Mouse (Mus musculus) brown adipose tissue, adult 24 weeks (tissue): Measurements from ENCODE around the gene Nckap5. TPM values are rescaled to one million over a fixed set of nuclear protein-coding genes. Genes with fewer than 3 reads are reported as not detected.

ENCODE experiments used
- H3K27ac ChIP-seq: fragments of 200-500 bp; replicated peaks from 2 replicates; pipeline ENCODE4 v1.5.1; 2012; ENCODE audit warnings: low read depth, mild to moderate bottlenecking, low read length
- H3K4me1 ChIP-seq: fragments of 200-500 bp; 2 replicates; pipeline ENCODE4 v1.6.1; 2012; ENCODE audit warnings: low read length, mixed read lengths; ENCODE audit not compliant: control insufficient read depth, insufficient read depth, insufficient read length
- H3K4me3 ChIP-seq: fragments of 200-500 bp; 2 replicates; pipeline ENCODE4 v1.5.1; 2012; ENCODE audit warnings: low read depth, mild to moderate bottlenecking, low read length, moderate library complexity; ENCODE audit not compliant: insufficient read depth
- polyA plus RNA-seq: library from polyadenylated mRNA; stranded (reverse); fragments of >200 nt; gene quantifications from 2 replicates; pipeline ENCODE4 v1.2.4, GENCODE M21; 2012; ENCODE audit not compliant: missing spikeins, insufficient read depth, insufficient read length

The Nckap5 gene
- polyA plus RNA-seq, 1 experiment: 1.4 TPM

- Histone ChIP-seq H3K27ac (no peak overlapping the region), H3K4me1 (no peaks in the 10 kb centered on the region), H3K4me3 (no peak overlapping the region)
These were observed 662.0 kb downstream of the Nckap5 start for GRCm38 (mm10) chr1:126168579-126168978.

DNA sequence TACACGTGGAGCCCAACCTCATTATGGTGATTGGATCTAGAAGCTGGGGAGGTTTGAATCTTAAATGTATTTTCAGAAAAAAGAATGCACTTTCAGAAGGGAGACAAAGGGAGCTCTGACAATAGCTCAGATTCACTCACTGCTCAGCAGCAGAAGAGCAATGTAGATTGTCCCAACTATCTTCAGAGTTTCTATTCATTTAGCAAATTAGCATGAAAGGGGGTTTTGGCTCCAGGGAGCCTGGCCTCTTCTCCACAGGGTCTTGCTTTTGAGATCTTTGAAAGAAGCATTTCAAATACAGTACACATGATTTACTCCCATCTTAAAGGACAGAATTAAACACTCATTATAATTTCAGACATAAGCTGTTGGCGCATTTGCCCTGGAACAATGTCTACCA lies 662.5 kb downstream of the Nckap5 start:
- Histone ChIP-seq H3K27ac (no peak overlapping the region), H3K4me1 (no peaks in the 10 kb centered on the region), H3K4me3 (no peak overlapping the region)

DNA sequence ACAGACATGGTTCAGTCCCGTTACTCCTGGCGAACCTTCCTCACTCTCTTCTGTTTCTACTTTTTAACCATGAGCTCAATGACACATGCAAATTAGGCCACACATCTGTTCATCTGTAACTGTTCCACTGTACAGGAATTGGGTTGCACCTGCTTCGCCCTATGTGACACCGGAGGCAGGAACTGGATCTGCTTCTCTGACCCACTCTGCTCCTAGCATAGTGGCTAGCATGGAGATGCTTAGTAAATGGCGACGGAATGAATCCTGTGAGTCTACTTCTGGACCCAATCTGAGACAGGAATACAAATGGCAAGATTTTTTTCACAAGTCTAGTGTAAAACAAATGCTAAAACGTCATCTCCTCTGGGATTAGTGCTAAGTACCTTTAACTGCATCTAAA lies 663.1 kb downstream of the Nckap5 start:
- H3K27ac ChIP-seq: no peak overlapping the region
- no peaks in the 10 kb centered on the region for H3K4me1 ChIP-seq
- H3K4me3 ChIP-seq: no peak overlapping the region

DNA sequence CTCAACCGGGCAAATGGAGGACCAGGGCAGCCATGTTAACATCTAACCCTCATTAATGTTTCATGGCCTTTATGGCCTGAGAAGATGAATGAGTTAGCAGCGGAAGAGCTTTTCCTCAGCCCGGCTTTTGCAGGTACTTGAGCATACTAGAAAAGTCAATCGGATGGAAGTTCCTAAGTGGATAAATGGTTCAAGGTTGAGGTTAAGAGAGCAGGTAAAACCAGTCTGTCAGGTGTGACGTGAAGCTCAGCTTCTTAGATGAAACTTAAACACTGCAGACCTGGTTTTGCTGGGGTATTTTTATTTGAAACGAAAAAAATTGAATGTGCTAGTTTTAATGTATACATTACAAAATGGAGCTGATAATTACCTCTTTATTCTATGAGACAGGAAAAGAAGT lies 671.3 kb downstream of the Nckap5 start:
- Histone ChIP-seq H3K27ac (no peak overlapping the region), H3K4me1 (no peaks in the 10 kb centered on the region), H3K4me3 (no peak overlapping the region)

- Histone ChIP-seq H3K27ac (no peak overlapping the region), H3K4me3 (no peak overlapping the region), H3K4me1 (no peaks in the 10 kb centered on the region)
These were observed 674.8 kb downstream of the Nckap5 start for GRCm38 (mm10) chr1:126155816-126156215.

DNA sequence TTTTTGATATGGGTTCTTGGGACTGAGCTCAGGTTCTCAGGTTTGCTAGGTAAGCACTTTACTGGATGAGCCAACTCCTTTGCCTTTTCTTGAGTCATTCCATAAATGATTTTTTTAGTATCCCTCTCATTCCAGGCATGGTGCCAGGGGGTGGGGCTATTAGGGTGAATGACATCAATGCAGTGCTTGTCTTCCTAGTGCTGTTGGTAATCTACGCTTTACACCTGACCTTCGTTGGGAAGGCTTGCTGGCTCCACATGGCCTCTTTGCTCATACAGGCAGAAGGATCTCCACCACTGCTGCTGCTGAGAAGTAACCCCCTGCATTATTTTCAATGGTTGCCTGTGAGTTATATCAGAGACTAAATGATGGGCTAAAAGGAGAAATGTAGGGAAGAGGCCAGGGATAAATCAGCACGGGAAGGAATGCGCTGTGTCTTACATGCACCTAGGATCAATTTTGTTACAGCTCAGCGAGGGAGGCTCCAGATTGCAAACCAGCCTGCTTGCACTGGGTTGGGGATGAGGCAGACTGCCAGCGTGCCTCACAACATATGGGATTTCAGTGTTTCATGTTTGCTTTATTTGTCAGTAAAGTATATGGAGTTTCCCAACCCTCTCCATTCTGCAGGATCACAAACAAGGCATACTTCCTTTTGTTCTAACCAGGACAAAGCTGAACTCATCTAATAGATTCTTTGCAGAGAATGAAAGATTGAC lies 676.9 kb downstream of the Nckap5 start:
- no peaks in the 10 kb centered on the region for H3K4me1 ChIP-seq
- H3K4me3 ChIP-seq: no peak overlapping the region
- no peak overlapping the region for H3K27ac ChIP-seq

- H3K4me1 ChIP-seq: no peaks in the 10 kb centered on the region
- no peak overlapping the region for H3K27ac ChIP-seq
- no peak overlapping the region for H3K4me3 ChIP-seq
These were observed 678.4 kb downstream of the Nckap5 start for GRCm38 (mm10) chr1:126152217-126152616.

DNA sequence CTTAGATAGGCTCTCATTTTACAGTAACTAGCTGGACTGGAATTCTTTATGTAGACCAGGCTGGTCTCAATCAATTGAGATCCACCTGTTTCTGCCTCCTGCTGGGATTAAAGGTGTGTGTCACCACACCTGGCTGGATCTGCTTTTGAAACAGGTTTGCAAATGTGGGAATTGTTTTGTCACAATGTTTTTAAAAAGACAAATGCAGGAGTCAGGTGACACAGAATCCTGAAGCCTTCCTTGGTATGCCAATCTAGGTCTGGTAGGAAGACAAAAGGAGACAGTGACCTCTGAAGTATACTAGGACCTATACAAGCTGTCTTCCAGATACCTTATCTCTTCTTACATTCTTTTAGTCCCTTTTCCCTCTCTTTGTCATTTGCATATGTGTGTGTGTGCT lies 680.6 kb downstream of the Nckap5 start:
- Histone ChIP-seq H3K4me3 (no peak overlapping the region), H3K4me1 (no peaks in the 10 kb centered on the region), H3K27ac (no peak overlapping the region)

DNA sequence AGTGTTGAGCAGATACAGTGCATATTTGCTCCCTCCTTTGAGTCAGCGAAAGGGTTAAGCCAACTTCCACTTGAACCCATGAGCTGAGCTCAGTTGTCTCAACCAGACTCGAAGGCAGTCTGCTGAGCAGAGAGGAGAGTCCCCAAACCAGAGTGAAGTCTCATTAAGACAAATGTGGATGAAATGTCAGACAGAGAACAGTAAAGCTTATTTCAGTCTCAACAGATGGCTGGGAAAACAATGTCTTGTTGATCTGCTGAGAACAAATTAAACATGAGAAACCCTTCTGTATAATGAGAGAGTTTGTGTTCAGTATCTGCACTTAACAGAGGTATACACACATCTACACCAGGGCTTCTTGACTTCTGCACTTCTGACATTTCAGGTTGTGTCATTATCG lies 694.9 kb downstream of the Nckap5 start:
- no peaks in the 10 kb centered on the region for H3K4me1 ChIP-seq
- no peak overlapping the region for H3K4me3 ChIP-seq
- no peak overlapping the region for H3K27ac ChIP-seq

- Histone ChIP-seq H3K27ac (no peak overlapping the region), H3K4me3 (no peak overlapping the region), H3K4me1 (no peaks in the 10 kb centered on the region)
These were observed 698.3 kb downstream of the Nckap5 start for GRCm38 (mm10) chr1:126132316-126132715.

GRCm38 (mm10) chr1:126129129-126129528 lies 701.5 kb downstream of the Nckap5 start:
- H3K27ac ChIP-seq: no peak overlapping the region
- no peak overlapping the region for H3K4me3 ChIP-seq
- H3K4me1 ChIP-seq: no peaks in the 10 kb centered on the region

DNA sequence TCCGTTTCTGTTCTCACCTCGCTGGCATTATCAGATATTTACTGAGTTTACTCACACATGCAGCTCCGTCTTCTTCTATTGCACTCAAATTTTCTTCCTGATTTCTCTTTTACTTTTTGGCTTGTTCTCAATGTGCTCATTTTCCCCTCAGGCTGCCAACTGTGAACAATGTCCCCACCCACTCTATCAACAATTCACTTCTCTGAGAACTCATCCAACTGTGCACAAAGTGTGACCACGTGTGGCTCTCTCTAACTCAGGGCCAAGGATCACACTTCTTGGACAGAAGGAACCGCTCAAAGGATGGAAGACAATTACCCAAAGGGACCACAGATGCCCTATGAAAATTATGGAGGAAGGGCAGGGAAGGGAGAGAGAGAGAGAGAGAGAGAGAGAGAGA lies 707.5 kb downstream of the Nckap5 start:
- peak overlapping the region; percentile 19; the same call in 1 of the 2 replicates for H3K27ac ChIP-seq
- no peak overlapping the region for H3K4me3 ChIP-seq
- peaks cover 4% of the 10 kb centered on the region for H3K4me1 ChIP-seq

GRCm38 (mm10) chr1:126120506-126120905 lies 710.1 kb downstream of the Nckap5 start:
- Histone ChIP-seq H3K4me1 (peaks cover 4% of the 10 kb centered on the region), H3K4me3 (no peak overlapping the region), H3K27ac (no peak overlapping the region; the same call in 1 of the 2 replicates)

DNA sequence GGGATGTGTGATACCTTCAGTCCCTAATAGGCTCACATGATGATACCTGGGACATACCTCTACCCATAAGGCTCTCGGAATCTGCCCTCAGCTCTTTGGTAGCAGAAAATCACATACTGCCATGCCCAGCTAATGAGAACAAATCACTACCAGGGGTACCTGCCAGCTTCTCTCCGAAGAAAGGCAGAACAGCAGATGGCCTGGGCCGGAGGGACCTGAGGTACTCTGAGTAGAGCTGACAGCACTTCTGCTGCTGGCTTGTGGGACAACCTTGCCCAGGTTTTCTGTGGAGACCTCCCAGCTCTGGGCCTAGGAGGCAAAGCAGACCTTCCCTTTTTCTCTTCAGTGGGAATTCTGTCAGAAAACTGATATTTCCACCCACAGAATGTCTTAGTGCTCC lies 714.6 kb downstream of the Nckap5 start:
- H3K4me1 ChIP-seq: no peaks in the 10 kb centered on the region
- H3K27ac ChIP-seq: no peak overlapping the region
- H3K4me3 ChIP-seq: no peak overlapping the region

DNA sequence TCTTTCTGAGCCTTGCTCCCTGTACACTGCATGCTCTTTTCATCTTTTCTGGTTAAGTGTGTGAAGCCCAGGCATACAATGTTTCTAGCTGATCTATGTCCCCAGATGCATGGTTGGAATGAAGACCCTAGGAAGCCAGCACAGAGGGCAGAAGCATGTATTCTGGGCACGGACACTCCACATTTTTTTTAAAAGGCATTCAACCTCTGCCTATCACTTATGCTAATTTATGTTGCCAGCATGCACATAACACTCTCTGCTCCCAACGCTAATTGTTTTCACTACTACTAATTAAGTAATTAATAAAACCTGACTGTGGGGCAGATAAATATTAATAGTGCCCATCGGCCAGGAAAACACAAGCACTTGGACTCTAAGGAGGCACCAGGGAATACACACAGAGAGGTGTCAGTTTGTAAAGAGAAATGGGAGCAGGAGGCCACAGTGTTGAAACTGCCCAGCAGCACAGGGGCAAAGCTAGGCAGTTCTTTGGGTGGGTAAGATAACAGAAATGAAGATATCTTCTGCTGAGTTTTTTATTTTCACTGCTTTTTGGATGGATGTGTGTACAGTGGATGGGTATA lies 724.8 kb downstream of the Nckap5 start:
- Histone ChIP-seq H3K4me1 (no peaks in the 10 kb centered on the region), H3K27ac (no peak overlapping the region), H3K4me3 (no peak overlapping the region)

DNA sequence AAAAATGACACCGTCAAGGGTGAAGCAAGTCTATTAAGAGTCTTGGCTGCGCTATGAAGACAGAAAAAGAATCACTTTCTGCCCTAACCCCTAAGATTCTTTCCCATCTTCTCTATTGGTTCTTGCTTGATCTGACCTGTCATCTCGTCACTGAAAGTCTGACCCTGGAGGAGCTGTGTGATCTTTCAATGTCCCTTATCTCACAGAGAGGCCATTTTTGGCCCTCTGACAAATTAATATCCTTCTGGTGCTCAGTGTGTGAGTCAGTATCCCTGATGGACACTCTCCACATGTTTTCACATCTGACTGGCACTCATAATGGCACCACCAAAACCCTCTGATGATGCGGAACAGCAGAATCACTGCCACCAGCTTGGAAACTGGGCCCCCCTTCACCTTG lies 736.3 kb downstream of the Nckap5 start:
- no peaks in the 10 kb centered on the region for H3K4me1 ChIP-seq
- H3K4me3 ChIP-seq: no peak overlapping the region
- no peak overlapping the region for H3K27ac ChIP-seq
